Mouse (Mus musculus) midbrain, postnatal 0 days (tissue): Measurements from ENCODE around the gene Msrb2. TPM values are rescaled to one million over a fixed set of nuclear protein-coding genes. Genes with fewer than 3 reads are reported as not detected.

ENCODE experiments used
- ATAC-seq: fragments of 200-750 bp; cut with Nextera tagmentation; 2 replicates; pipeline ENCODE4 v1.8.0; 2017; ENCODE audit warnings: moderate number of reproducible peaks, mild to moderate bottlenecking, moderate TSS enrichment, moderate library complexity; ENCODE audit not compliant: low FRiP score
- DNase-seq: peaks from one replicate; pipeline ENCODE4 v3.0.0-alpha.2; 2015; ENCODE audit warnings: low spot score
- H3K27ac ChIP-seq: fragments of 300-500 bp; sonication (generic); 2 replicates; pipeline ENCODE4 v1.5.1; 2014; ENCODE audit warnings: low read depth, mild to moderate bottlenecking, low read length, mixed read lengths
- H3K27me3 ChIP-seq: fragments of 300-500 bp; sonication (generic); 2 replicates; pipeline ENCODE4 v1.6.1; 2014; ENCODE audit warnings: low read length, control low read depth, mixed read lengths; ENCODE audit not compliant: insufficient read depth
- H3K36me3 ChIP-seq: fragments of 300-500 bp; sonication (generic); 2 replicates; pipeline ENCODE4 v1.6.1; 2014; ENCODE audit warnings: low read length, control low read depth, mixed read lengths; ENCODE audit not compliant: insufficient read depth
- H3K4me1 ChIP-seq: fragments of 300-500 bp; sonication (generic); 2 replicates; pipeline ENCODE4 v1.6.1; 2014; ENCODE audit warnings: mild to moderate bottlenecking, control low read depth, antibody characterized with exemption, low read length, mixed read lengths; ENCODE audit not compliant: insufficient read depth
- H3K4me2 ChIP-seq: fragments of 300-500 bp; sonication (generic); 2 replicates; pipeline ENCODE4 v1.6.1; 2014; ENCODE audit warnings: low read depth, mild to moderate bottlenecking, low read length, mixed read lengths; ENCODE audit not compliant: poor library complexity, severe bottlenecking
- H3K4me3 ChIP-seq: fragments of 300-500 bp; sonication (generic); 2 replicates; pipeline ENCODE4 v1.5.1; 2014; ENCODE audit warnings: low read depth, mild to moderate bottlenecking, low read length, moderate library complexity
- H3K9ac ChIP-seq: fragments of 300-500 bp; sonication (generic); replicated peaks from 2 replicates; pipeline ENCODE4 v1.6.1; 2014; ENCODE audit warnings: mild to moderate bottlenecking, low read length, moderate library complexity, mixed read lengths; ENCODE audit not compliant: poor library complexity, severe bottlenecking
- H3K9me3 ChIP-seq: fragments of 300-500 bp; sonication (generic); 2 replicates; pipeline ENCODE4 v1.6.1; 2016; ENCODE audit warnings: low read length, control low read depth
- CTCF ChIP-seq: IDR thresholded peaks from 2 replicates; pipeline ENCODE4 v1.5.1; 2016; ENCODE audit warnings: antibody characterized with exemption, mild to moderate bottlenecking
- WGBS: fragments of 180-500 bp; shearing (Covaris S2); extraction: QIAGEN DNeasy Blood & Tissue Kit; methylation state at CpG from one replicate; pipeline ENCODE4 v1.1.7; 2014; 5-methylcytosine and 5-hydroxymethylcytosine counted together
- polyA plus RNA-seq: library from polyadenylated mRNA; unstranded; fragments of >200 nt; fragmentation: Nextera tagmentation; extraction: Ambion mirVana; gene quantifications from 2 replicates; pipeline ENCODE4 v1.2.1, GENCODE M21; 2015
- total RNA-seq: library from RNA; depleted of rRNA; stranded (reverse); fragments of >200 nt; gene quantifications from 2 replicates; pipeline ENCODE4 v1.2.3, GENCODE M21; 2014

The Msrb2 gene
- total and polyA plus RNA-seq, 2 experiments from 2014 or later: 8.3 to 8.9 TPM

DNA sequence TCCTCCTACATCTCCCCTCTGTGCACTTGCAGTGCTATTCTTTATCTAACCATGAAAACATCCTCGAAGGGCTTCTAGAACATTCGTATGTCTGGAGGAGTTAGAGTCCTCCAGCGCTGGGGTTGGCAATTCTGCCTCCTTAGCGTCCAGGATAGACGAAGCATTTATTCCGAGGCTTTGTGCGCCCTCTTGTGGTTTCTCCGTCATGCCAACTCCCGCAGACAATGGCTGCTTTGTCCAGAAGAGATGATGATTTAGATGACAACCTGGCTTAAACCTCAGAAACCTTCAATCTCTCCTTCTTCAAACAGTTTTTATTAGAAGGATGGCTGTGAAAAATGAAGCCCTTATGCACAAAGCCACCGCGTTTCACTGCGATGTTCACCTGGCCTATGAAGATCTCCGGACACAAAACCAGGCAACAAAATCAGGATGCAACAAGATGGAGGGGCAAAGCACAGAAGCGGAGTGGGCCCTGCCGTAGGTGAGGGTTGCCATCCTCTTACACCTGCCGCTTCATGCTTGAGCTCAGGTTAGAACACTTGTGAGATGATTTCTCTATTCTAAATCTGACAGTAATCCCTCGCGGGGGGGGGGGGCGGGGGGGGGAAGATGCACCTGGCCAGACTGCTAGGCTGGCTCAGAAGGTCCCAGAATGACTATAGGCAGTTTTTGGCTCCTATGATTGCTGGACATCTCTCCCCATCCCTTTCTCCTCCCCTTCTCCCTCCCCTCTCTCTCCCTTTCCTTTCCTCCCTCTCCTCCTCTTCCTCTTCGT, 26.4 kb upstream of the Msrb2 start:
- peak overlapping the region; percentile 28 for H3K4me2 ChIP-seq
- ATAC-seq (peak; percentile 83), DNase-seq (peak; percentile 95)
- H3K4me3 ChIP-seq: peak overlapping the region; percentile 21; the same call in 1 of the 2 replicates
- H3K9ac ChIP-seq: peak overlapping the region; percentile 44
- WGBS: 21% methylated on average over 18 of the region's 20 CpGs
- no peaks in the 10 kb centered on the region for H3K4me1 ChIP-seq
- H3K27me3 ChIP-seq: no peaks in the 10 kb centered on the region
- TF ChIP-seq CTCF: peak; percentile 95
- no peaks in the 10 kb centered on the region for H3K9me3 ChIP-seq
- H3K27ac ChIP-seq: no peak overlapping the region
- no peaks in the 10 kb centered on the region for H3K36me3 ChIP-seq

DNA sequence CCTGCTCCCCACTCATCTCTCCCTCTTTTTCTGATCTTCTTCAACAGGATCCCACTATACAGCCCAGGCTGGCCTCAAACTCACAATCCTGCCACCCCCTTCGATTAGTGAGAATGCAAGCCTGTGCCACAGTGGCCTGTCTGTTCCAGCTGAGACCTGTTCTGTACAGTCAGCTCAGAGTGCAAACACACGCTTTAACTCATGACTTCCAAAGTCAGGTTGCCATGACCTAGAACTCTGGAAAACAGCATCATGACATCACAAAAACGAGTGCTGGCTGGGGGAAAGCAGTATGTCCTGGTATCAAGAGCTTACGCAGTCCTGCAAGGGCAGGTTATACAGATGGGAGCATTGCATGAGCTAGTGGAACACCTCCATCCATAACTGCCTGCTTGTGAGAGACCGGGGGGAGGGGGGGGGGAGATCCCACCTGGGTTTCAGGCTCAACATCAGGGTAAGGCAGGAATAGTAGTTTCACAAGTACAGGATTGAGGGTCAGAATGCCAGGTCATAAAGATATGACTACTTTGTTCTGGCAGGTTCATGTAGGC, 25.8 kb upstream of the Msrb2 start:
- peak overlapping the region; percentile 21; the same call in 1 of the 2 replicates for H3K4me3 ChIP-seq
- H3K9me3 ChIP-seq: no peaks in the 10 kb centered on the region
- no peak for TF ChIP-seq CTCF
- H3K27me3 ChIP-seq: no peaks in the 10 kb centered on the region
- peak overlapping the region; percentile 28; the same call in 1 of the 2 replicates for H3K4me2 ChIP-seq
- peak overlapping the region; percentile 44; the same call in 1 of the 2 replicates for H3K9ac ChIP-seq
- 81% methylated on average over 5 of the region's 5 CpGs for WGBS
- H3K36me3 ChIP-seq: no peaks in the 10 kb centered on the region
- ATAC-seq: peak; percentile 42
- DNase-seq: peak; percentile 3
- H3K4me1 ChIP-seq: no peaks in the 10 kb centered on the region
- H3K27ac ChIP-seq: no peak overlapping the region

DNA sequence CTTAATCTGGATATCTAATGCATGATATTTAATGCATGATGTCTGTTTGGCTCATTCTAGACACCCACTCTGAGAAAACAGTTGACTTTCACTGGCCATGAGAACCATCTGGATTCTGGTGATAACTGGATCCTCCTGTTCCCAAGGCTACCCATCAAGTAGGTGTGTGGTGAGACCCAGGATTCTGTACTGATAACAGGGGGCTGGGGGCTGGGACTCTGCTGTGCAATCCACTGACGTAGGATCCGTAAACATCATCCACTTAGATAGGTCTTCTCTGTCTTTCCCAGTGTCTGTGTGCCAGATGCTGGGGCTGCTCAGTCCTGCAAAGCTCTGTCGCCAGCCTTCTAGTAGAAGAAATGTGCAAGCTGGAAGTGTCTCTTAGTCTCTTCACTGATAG, 22.8 kb upstream of the Msrb2 start:
- Histone ChIP-seq H3K9me3 (no peaks in the 10 kb centered on the region), H3K27me3 (no peaks in the 10 kb centered on the region), H3K4me1 (no peaks in the 10 kb centered on the region), H3K4me3 (no peak overlapping the region), H3K27ac (no peak overlapping the region), H3K4me2 (no peak overlapping the region), H3K9ac (no peak overlapping the region), H3K36me3 (no peaks in the 10 kb centered on the region)
- DNase-seq (no peak), ATAC-seq (no peak)
- no peak for TF ChIP-seq CTCF
- 96% methylated on average over 3 of the region's 3 CpGs for WGBS

DNA sequence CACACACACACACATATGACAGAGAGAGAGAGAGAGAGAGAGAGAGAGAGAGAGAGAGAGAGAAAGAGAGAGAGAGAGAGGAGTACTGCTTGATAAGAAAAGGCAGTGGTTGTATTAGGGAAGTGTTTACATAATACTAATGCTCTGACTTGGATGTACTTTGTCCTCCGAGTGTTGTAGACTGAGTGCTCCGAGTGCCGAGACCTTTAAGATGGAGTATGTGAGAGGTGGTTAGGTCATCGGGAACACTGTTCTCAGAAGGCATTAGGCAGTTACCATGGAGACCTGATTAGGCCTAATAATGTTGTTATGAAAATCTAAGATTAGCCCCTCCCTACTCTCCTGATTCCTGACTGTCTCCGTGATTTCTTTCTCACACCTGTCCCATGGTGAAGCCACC, 21.1 kb upstream of the Msrb2 start:
- no peaks in the 10 kb centered on the region for H3K9me3 ChIP-seq
- ATAC-seq: no peak

DNA sequence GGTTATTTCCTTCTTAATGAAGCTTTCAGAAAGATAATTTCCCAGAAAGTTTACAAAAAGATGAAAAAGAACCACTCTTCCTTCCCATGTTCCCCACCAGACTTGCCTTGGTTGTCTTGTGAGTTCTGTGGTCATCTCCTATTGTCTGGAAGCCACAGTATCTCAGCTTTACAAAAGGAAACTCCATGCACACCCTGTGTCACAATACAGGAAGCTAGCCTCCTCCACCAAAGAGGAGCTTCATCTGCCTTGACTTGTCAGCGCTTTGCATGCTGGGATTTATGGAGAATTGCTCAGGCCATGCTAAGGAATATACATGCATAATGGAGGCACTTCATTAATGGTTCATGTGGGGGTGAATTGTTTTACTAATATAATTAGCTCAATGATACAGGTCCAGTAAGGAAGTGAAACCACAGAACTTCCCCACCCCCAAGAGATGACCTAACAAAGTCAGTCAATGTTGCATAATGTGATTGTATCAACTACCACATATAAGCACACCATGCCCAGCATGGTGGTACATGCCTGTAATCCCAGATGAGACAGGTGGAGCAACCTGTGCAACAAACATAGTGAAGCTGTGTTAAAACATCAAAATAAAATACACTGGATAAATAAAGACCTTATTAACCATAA, 19.5 kb upstream of the Msrb2 start:
- whole genome bisulfite sequencing: 91% methylated on average over 1 of the region's 1 CpGs
- H3K4me1 ChIP-seq: no peaks in the 10 kb centered on the region

More for the DNA sequence above, 21.1 kb upstream of the Msrb2 start:
- Histone ChIP-seq H3K36me3 (no peaks in the 10 kb centered on the region), H3K9ac (no peak overlapping the region), H3K27ac (no peak overlapping the region), H3K4me1 (no peaks in the 10 kb centered on the region), H3K4me2 (no peak overlapping the region), H3K4me3 (no peak overlapping the region), H3K27me3 (no peaks in the 10 kb centered on the region)
- DNase-seq: no peak
- WGBS: 80% methylated on average over 5 of the region's 5 CpGs
- TF ChIP-seq CTCF: no peak

DNA sequence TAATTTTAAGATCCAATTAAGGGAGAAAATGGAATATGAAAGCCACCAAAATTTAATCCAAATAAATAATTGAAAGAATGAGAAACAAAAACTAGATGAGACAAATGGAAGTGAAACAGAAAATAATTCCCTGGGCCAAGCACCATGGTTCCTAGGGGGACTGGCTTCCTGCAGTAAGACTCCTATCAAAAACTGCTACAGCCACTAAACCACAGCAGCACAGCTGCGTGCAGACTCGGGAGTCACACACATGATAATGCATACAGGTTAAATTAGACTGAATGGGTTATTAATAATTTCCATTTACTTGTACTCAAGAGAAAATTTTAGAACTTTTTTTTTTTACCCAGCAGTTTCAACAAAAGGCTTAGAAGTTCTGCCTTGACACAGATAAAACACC, 18.1 kb upstream of the Msrb2 start:
- Histone ChIP-seq H3K27me3 (no peaks in the 10 kb centered on the region), H3K36me3 (no peaks in the 10 kb centered on the region), H3K4me1 (no peaks in the 10 kb centered on the region), H3K4me3 (no peak overlapping the region), H3K27ac (no peak overlapping the region), H3K4me2 (no peak overlapping the region), H3K9me3 (no peaks in the 10 kb centered on the region), H3K9ac (no peak overlapping the region)
- 90% methylated on average over 2 of the region's 2 CpGs for WGBS
- DNase-seq (no peak), ATAC-seq (no peak)
- TF ChIP-seq CTCF: no peak

More for the DNA sequence above, 19.5 kb upstream of the Msrb2 start:
- no peaks in the 10 kb centered on the region for H3K36me3 ChIP-seq
- H3K9me3 ChIP-seq: no peaks in the 10 kb centered on the region
- TF ChIP-seq CTCF: no peak
- H3K27me3 ChIP-seq: no peaks in the 10 kb centered on the region
- DNase-seq: no peak
- no peak overlapping the region for H3K4me3 ChIP-seq
- H3K27ac ChIP-seq: no peak overlapping the region
- H3K9ac ChIP-seq: no peak overlapping the region
- no peak overlapping the region for H3K4me2 ChIP-seq
- ATAC-seq: no peak
